Mouse (Mus musculus) kidney, adult 2 months (tissue): Measurements from ENCODE around the gene Gm6890.
"Not testable (repeated sequence)": the region's sequence is repeated elsewhere in the genome, so short reads cannot be mapped to it uniquely, and the experiment has no call there.

ENCODE experiments used
- CTCF ChIP-seq: fragments of 200-500 bp; conservative IDR thresholded peaks from 2 replicates; pipeline ENCODE4 v1.5.1; 2011; ENCODE audit warnings: low read depth, mild to moderate bottlenecking, control low read depth, low read length, moderate library complexity, mixed read lengths; ENCODE audit not compliant: insufficient read depth, insufficient read length
- POLR2A ChIP-seq: fragments of 200-500 bp; IDR thresholded peaks from one replicate; pipeline ENCODE4 v1.6.1; 2011; ENCODE audit warnings: low read depth, low read length, control low read depth

- TF ChIP-seq CTCF, POLR2A: not testable (repeated sequence)
Measured at GRCm38 (mm10) chrX:74770715-74771114, 30.0 kb downstream of the Gm6890 start.
